ENCODE assay signal across 8 mouse cellular contexts in the genomic region with DNA sequence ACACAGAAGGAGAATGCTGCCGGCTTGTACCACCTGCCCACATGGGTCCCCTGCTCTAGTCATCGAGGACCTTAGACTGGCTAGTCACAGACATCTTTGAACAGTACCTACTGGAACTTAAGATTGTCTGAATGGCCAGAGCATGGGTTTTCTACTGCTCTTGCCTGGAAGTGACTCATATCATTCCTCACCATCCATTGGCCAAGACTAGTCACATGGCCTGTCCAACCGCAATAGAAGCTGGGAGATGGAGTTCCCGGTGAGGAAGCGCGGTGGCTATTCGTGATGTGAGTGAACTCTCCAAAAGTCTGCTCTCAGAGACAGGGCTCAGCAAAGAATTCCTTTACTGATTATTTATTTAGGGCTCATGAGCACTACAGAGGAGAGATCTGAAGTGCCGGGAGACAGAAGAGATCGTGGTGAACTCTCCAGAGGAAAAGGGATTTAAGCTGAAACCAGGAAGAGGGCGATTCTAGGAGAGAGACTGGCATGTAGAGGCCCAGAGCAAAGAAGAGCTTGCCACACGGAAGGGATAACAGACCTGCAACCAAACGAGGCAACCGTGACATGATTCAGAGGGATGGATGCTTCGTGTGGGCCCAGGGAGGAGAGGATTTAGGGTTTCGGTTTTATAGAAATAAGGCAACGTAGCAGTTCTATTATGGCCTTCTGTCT. TPM values are rescaled to one million over a fixed set of nuclear protein-coding genes. Genes with fewer than 3 reads are reported as not detected.
DNase-seq lines count a peak whose midpoint lies in the region; ATAC-seq lines count a peak whose summit lies in the region.

No protein-coding gene starts in this region.

- peak overlapping the region; percentile 65 for H3K9ac ChIP-seq in hindbrain, embryonic 15.5 days

- peak overlapping the region; percentile 51 for H3K4me3 ChIP-seq in hindbrain, embryonic 15.5 days

- no peaks in the 10 kb centered on the region for H3K9me3 ChIP-seq in hindbrain, embryonic 15.5 days

- H3K4me2 ChIP-seq in hindbrain, embryonic 15.5 days, result peak overlapping the region; percentile 63

- H3K36me3 ChIP-seq in hindbrain, embryonic 15.5 days, result no peaks in the 10 kb centered on the region

- peak; percentile 96 for ATAC-seq in activated CD4-positive, CD25-positive, alpha-beta regulatory T cell, adult 4 months
- peak; percentile 95 for ATAC-seq in hindbrain, embryonic 15.5 days (ENCODE audit: low FRiP score, low read depth)

- H3K4me1 ChIP-seq in hindbrain, embryonic 15.5 days (replicated peaks), result peaks cover 21% of the 10 kb centered on the region

- peak overlapping the region; percentile 69 for H3K27ac ChIP-seq in hindbrain, embryonic 15.5 days (replicated peaks)

- DNase-seq in cerebellum, postnatal 36 days, result peak; percentile 73 to 82
- peak; percentile 81 to 91 for DNase-seq in frontal cortex, postnatal 36 days (ENCODE audit: low spot score in 2 of 2)
- DNase-seq in layer of hippocampus, postnatal 36 days, result peak; percentile 80 to 84
- DNase-seq in lung, postnatal 25 days (ENCODE audit: low spot score), result peak; percentile 91
- peak; percentile 93 for DNase-seq in retina, postnatal 1 day
- peak; percentile 48 for DNase-seq in urinary bladder, postnatal 25 days (ENCODE audit: low spot score)

- 14% methylated on average over 16 of the region's 16 CpGs for WGBS in hindbrain, embryonic 15.5 days

- no peaks in the 10 kb centered on the region for H3K27me3 ChIP-seq in hindbrain, embryonic 15.5 days

RNA-seq across cellular contexts. Expression of gene Zfp362, which starts 5.7 kb away (rescaled TPM):
- polyA plus RNA-seq in activated CD4-positive, CD25-positive, alpha-beta regulatory T cell, adult 4 months (2017; shearing (Covaris generic)), result 10 to 100 TPM in 1 of 2 experiments, 1 to 10 TPM in 1; 6.9 to 13.2 TPM
- polyA plus RNA-seq in hindbrain, embryonic 15.5 days (2015; fragmentation: Nextera tagmentation; extraction: Ambion mirVana), result 33.6 and 36.7 TPM in 2 replicates
- 10 to 100 TPM; 23.7 to 29.8 TPM for total RNA-seq in layer of hippocampus, postnatal 36 days (2021)

RNA-seq across cellular contexts. Expression of gene A3galt2, which starts 56.4 kb away (rescaled TPM):
- polyA plus RNA-seq in activated CD4-positive, CD25-positive, alpha-beta regulatory T cell, adult 4 months (2017; shearing (Covaris generic)), result not detected
- polyA plus RNA-seq in hindbrain, embryonic 15.5 days (2015; fragmentation: Nextera tagmentation; extraction: Ambion mirVana), result 0.18 and 0.24 TPM in 2 replicates
- total RNA-seq in layer of hippocampus, postnatal 36 days (2021), result under 1 TPM; 0.48 to 0.62 TPM

Comparison
In these comparisons a context has a peak if more than half of its experiments do, and no peak if none do; other contexts are left out.
1. Peak in every context shown above with its lines: DNase-seq, ATAC-seq, H3K4me3 ChIP-seq and H3K27ac ChIP-seq.